Mouse (Mus musculus): ENCODE results near the gene Itpr2.

The Itpr2 gene

DNA sequence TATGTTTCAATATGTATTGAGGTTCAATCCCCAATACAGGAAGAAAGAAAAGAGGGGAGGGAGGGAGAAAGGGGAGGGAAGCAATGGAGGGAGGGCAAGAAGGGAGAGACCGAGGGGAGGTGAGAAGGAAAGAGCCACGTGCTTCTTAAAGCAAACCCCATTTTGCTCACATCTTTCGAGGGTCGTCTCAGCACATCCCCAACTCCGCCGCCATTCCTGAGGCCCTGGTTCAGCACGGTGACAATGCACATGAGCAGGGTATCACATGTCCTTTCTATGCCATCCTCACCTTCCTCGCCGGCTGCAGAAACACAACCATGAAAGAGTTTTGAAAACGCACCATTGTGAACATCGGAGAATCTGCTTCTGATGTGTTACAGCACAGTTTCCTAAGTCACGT lies 343.3 kb downstream of the Itpr2 start:
- DNase-seq (ENCODE audit: low read depth, low spot score), result no peak

DNA sequence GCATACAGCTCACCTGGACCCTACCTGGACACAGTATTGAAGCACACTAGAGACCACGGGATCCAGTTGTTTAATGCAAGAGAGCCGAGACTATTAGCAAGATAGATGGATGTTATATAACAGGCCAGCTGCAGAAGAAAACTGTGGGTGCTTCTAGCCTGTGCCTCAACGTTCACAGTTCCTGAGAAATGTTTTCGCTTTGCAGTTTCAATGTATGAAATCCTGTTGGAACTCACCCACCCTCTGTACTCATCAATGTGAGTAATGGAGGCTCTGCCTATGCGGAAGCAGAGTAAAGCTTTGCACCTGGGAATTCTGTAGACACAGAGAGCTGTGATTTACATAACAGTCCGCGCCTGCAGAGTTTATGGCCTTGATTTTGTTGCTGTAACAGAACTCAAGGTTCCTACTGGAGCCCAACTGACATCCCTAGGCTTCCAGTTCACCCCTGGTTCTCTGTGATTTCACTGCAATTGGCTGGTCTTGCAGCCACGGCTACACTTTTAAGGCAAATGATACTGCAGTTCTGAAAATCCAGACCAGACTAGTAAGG lies 344.0 kb downstream of the Itpr2 start:
- no peak for DNase-seq (ENCODE audit: low read depth, low spot score)

DNA sequence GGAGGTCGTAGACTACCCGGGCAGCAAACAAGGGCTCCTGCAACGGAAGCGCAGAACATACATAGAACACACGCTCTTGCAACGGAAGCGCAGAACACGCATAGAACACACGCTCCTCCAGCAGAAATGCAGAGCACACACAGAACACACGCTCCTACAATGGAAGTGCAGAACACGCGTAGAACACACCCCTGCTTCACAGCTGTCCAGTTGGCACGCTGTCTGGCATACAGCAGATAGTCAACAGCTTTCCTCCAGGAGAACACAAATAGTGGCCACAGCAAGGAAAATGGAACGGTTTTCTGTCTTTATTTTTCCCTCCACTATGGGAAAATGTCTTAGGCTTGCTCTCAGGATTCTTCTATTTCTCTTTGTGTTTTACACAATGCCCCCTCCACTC lies 344.9 kb downstream of the Itpr2 start:
- DNase-seq (ENCODE audit: low read depth, low spot score), result no peak

DNA sequence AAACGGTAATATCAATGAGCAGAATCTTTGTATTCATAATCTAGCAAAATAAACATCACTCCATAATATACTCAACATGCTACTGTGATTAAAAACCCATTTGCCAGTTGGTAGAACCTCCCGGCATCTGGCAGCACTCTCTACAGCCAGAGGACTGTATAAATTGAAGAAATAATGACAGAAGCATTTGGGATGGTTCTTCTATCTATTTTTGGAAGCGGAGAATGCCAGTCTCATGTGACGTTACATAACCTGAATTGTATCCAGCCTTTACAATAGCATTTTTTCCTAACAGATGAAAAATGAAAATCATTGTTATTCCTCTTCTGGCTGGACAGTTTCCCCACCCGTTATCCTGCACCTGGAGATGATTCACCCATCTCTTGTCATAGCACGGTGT lies 345.5 kb downstream of the Itpr2 start:
- DNase-seq (ENCODE audit: low read depth, low spot score), result no peak

DNA sequence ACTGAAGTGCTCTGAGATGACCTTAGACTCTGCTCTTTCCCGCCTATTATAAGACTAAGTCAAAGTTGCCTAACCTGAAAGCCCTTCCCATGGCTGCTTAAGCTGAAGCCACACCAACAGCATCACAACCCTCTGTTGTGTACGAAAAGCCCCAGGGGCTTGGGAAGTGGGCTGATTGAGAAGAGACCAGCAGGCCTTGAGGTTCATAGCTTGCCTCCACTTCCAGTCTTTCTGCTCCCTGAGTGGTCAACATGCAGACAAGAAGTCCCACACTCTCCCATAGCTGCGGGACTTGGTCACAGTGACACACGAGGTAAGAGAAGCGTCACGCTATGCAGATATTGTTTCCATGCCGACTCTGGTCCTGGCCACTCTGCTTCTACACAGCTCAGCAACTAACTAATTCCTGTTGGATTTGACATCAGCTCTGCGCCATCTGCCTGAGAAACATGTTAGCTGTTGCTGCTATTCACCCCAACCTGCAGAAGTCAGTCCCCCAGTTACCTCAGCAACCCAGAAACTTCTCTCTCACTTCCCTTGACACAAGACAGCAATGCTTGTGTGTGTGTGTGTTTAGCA lies 346.8 kb downstream of the Itpr2 start:
- DNase-seq (ENCODE audit: low read depth, low spot score), result no peak

DNA sequence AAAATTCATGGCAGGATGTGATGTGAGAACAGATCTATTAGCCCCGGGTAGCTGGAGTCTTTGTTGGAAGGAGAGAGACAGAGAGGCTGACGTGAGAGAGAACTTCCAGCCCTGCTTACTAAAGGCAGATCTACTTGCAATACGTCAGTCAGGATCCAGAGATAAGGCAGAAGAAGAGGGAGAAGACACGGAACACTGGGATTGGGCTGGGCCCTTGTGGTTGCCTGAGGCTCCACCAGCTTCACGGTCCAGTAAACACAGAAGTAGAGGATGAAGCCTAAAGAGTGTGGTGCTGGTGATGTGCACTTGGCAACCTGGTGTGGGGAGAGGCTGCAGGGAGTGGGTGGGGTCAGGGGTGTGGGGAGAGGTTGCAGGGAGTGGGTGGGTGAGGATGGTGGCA lies 349.2 kb downstream of the Itpr2 start:
- DNase-seq (ENCODE audit: low read depth, low spot score), result no peak

DNA sequence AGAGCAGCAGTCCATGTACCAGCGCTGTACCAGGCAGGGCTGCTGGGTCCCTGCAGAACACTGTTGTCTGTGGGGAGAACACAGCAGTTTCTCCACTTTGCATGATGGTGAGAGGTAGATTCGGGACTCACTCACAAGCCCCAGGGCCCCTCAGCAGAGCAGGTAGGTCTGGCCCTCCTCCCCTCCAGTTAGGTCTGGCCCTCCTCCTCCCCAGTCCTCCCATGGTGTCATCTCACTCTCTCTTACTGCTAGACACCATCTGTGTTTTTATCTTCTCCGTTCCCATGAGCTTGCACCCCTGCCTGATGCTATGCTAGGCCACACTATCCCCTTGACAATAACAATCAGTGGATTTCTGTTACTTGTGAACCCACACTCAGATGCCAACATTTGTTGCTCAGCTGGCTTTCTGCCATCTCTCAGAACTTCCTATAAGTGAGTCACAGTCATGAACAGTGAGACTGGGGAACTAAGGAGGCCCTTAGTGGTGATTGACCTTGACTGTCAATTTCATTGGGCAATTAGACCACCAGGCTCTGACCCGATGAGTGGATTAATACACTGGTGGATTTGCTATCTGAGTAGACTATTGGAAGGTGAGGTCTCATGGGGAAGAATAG lies 360.9 kb downstream of the Itpr2 start:
- no peak for DNase-seq (ENCODE audit: low read depth, low spot score)

DNA sequence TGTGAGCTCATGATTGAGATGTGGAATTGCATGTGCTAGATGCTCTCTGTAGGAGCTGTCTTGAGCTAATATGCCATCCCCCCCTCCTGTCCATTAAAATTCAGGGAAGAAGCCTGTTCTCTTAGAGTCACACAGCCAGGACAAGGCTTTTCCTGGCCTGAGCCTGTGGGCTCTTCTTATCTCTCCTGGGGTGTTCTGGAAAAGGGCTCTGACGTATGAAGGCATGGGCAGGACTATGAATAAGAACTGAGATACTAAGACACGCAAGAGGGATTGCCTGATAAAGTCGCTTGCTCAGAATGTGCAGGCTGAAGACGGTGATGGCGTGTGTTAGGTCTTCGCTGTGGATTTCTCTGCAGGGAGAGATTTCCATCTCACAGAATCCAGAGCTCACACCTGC lies 361.9 kb downstream of the Itpr2 start:
- no peak for DNase-seq (ENCODE audit: low read depth, low spot score)

DNA sequence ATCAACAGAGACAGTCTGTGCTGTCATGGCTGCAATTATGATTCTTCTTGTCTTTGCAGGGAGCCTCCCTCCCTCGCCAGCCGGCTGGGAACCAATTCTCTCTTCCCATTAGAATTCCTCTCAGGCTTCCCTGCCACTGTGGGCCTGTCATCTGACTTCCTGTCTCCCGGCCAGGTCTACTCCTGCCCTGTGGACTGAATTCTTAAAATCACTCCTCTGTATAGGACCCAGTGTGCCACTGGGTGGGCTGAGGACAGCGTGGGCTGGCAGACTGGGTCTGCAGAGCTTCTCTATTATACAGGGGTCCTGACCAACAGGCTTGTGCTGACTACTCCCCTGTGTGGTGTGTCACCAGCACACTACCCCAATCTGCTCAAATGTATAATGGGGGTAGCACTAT lies 365.4 kb downstream of the Itpr2 start:
- DNase-seq (ENCODE audit: low read depth, low spot score), result no peak

DNA sequence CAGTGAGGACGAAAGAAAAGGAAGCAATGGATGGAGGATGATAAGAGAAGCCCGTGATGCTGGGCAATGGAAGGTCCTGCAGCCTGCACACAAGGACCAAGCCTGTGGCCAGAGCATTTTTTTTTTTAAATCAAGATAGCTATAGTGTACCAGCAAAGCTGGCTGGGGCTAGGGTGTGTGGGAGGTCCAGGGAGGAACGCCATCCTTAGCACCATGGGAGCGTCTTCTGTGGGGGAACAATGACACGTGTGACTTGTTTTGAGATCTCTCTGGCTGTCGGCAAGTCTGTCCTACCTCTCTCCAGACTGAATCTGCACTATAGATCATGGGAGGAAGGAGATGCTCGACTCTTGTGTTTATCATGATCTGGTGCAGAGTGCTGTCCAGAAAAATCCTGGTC lies 365.8 kb downstream of the Itpr2 start:
- DNase-seq (ENCODE audit: low read depth, low spot score), result no peak

DNA sequence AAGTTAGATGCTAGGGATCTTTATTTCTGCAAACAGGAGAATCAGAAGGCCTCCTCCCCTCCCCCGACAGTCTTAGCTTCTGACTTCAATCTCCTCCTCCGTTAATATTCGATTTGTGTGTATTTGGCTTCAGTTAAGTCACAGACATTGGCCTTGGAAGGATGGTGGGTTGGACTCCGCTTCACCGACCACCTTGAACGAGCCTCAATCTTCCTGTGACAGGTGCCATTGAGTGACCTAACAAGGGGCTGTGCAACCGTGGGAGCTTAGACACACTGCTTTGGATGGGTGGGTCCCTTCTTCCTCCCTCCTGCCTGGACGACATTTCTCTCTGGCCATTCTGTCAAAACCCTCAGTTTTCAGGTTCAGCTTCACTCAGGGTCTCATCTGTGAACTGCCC lies 366.7 kb downstream of the Itpr2 start:
- DNase-seq (ENCODE audit: low read depth, low spot score), result no peak

DNA sequence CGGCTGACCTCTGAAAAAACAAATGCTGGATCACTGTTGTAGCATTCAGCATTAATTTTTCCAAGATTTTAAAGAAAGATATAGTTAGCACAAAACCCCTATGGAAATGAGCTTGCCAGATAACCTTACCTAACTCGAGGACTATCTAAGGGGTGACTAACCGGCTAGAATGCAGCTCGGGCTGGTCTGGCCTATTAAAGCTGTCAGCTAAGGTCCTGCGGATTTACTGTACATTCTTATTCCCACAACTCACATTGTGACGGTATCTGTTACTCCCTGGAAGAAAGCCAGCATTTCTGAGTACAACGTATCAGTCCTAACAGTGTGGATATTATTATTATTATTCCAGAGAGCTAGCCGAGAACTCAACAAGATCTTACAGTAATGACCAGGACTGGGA lies 368.1 kb downstream of the Itpr2 start:
- DNase-seq (ENCODE audit: low read depth, low spot score), result no peak

DNA sequence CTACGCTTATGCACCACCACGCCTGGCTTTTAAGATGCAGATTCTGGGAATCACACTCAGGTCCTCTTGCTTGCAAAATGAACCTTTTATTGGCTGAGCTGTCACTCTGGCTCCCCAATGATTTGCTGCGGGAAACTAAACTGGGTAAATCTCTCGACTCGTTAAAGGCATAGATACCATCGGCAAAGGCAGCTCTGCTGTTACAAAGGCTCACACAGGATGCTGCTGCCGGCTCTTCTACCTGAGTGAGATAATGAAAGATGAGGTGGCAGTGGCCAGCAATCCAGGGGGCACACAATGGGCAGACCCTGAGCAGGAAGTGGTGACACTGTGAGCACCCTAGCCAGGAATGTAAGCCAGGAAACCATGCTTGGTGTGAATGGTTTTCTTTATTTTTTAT lies 373.0 kb downstream of the Itpr2 start:
- DNase-seq (ENCODE audit: low read depth, low spot score), result no peak

DNA sequence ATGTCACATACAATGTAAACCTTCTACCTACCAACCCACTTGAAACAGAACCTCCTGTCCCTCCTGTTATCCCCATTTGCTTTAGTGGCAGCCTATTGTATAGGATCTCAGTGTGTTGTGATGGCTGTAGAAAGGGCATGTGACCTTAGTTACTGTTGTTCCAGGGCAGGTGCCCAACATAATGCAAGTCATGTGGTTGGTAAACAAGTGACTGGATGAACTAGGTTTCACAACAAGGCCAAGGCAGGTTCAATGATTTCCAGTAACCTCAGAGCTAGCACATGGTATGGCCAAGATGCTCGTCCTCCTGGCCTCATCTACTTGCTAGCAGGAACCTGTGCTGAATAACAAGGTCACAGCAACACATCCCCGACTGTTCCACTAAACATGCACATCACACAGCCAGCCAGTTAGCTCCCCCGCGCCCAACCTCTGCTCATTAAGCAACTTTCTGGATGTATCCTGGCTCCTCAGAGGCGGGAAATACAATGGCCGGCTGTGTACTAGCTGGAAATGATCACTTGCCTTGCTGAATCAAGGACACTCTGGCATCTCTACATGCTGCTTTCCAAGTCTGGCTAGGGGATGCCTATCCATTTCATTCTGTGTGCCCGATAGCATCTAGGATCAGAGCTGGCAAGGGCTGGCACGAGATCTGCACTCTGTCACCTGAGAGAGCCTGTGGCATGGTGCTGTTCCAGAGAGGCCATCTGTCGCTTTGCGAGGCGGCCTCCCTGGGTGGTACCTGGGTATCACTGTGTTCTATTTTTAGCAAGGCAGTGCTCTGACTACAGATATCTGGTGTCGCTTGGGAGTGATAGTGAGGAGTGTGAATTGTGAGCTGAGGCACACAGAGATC lies 375.0 kb downstream of the Itpr2 start:
- no peak for DNase-seq (ENCODE audit: low read depth, low spot score)

DNA sequence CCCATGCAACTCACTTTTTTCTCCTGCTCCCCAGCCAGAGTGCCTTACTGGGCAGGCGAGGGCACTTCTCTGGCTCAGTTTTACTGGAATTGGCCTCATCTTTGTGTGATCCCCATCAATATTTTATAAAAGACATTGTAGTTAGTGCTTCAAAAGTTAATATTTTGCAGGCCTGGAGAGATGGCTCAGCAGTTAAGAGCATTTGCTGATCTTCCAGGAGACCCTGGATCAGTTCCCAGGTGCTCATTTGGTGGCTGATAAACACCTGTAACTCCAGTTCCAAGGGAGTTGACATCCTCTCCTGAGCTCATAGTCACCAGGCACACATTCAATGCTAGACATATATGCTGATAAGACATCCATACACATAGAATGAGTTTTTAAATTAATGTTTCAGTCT lies 376.4 kb downstream of the Itpr2 start:
- no peak for DNase-seq (ENCODE audit: low read depth, low spot score)

DNA sequence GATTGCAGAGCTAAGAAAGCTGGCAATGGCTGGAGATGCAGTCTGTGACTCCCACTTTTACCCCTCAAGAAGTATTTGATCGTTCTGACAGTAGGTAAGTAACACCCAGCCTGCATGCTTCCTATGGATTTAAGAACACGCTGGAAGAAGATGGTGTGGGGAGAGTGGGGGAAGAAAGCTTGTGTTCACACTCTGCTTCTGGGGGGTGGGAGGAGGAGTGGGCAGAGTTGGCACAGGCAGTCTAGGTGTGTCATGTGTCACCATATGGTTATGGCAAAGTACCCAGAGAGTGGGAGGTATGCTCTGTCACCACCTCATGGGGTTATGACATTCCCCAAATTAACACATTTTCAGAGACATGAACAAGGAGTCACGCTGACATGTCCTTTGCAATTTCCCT lies 377.5 kb downstream of the Itpr2 start:
- no peak for DNase-seq (ENCODE audit: low read depth, low spot score)

DNA sequence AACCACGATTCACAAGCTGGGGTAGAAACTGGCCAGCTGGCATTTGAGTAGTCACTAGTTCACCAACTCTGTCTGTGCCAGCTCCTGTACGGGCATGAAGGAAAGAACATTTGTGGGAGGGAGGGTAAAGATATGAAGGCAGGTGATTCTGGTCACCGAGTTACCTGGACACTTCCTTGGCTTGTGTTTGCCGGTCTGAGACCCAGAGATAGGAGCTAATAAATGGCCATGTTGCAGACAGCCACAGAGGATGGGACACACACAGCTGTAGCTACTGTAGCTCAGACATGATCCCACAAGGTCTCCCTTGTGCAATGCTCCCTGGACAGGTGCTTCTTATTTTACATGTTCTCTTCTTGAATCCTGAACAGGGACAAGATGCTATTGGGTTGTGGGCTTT lies 378.4 kb downstream of the Itpr2 start:
- no peak for DNase-seq (ENCODE audit: low read depth, low spot score)

DNA sequence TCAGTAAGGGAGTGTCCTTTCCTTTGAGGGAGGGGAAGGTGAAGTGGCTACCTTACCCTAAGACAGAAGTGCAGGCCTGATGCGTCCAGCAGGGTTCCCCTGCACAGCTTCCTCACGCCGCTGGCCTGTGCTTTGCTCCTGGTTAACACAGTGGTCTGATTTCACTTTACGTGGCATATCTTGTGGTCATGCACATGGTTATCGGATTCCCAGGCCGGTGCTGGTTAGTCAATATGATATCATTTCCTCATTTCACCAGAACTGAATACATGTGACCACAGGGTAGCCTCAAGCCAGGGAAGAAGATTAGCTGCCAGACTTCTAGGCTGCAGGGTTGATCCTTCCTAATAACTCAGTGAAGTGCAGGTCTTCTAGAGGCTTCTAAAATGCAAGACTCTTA lies 381.9 kb downstream of the Itpr2 start:
- DNase-seq (ENCODE audit: low read depth, low spot score), result no peak

DNA sequence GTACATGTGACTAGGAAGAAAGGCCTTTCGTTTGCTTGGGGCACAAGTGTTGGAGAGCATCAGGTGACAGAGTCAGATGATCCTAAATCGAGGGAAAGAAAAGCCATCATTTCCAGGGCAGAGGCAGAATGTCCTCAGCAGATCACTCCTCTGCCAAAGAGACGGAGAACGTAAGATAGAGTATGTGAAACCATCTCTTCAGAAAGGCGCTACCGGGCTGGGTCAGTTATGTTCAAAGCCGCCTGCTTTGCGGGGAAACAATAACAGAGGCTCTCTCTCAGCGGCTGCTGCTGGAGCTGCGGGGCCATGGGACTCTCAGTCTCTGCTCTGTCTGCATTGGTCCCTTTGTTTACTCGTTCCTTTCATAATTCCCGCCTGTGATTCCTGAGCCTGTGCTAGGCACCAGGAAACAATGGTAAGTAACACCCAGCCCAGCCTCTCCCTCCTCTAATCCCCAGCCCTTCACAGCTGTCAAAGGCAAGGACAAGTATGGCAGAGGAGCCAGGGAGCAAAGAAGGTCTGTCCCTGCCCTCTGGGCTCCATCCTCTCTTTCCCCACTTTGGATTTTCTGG lies 387.2 kb downstream of the Itpr2 start:
- DNase-seq (ENCODE audit: low read depth, low spot score), result no peak

DNA sequence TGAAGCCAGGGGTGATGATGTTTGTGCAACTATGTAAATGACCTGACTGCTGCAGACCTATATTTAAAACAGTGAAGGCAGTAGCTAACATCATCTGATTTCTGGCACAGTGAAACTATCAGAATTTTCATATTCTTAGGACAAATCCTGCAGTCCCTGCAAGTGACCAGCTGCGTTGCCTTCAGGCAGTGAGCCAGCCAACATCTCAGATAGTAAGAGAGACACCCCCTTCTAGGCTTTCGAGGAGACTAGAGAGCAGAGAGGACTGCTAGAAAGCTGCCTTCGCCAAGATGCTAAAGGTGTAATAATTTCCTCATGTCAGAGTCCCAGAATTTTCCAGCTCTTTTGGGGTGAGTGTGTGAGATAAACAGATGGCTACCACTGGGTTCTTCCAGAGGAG lies 388.0 kb downstream of the Itpr2 start:
- DNase-seq (ENCODE audit: low read depth, low spot score), result no peak

DNA sequence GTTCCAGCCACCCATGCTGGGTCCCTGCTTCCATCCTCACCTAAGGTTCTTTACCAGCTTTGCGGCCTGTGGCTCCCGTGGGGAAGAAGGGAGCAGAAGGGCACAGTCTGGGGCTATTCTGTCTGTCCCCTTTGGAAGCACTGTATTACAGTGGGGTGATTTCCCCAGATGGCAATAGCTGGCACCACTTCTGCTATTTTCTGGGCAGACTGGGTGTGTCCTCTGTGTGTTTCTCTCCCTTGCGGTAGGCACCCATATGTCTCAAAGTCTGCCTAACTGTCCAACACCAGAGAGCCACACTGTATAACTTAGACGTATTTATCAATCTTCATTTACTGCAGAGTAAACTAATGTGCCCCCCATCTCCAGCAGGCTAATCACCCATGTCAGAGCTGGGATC lies 388.9 kb downstream of the Itpr2 start:
- DNase-seq (ENCODE audit: low read depth, low spot score), result no peak

DNA sequence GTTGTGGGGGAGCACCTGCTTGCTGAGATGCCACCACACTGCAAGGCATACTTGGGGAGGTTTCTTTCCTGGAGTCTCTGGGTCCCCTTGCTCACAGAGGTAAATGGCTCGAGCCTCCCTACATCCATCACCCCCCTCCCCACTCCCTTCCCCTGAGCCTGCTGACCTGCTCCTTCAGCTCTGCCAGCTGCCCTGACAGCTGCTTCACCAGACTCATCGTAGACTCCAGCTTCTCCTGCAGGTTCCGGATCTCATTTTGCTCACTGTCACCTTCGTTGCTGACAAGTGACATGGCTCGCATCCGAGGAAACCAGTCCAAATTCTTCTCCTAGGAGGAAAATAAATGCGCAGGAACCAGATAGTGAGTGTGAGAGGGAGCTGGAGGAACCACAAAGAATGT lies 389.8 kb downstream of the Itpr2 start:
- no peak for DNase-seq (ENCODE audit: low read depth, low spot score)

DNA sequence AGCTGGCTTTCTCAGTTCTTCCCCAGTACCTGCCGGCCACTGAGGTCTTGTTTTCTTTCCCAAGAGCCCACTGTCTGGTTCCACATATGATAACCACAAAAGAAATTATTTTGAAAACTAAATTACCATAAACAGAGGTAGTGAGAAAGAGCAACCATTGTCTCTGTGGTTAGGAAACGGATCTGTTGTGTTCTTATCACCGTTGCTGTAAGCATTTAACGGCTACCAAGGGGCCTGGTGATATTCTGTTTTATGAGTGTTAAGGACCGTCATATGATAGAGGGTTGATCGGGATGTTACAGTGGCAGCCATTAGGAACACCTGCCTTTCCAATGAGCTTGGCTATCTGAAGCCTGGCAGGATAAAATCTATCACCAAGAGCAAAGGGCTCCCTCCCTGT lies 390.2 kb downstream of the Itpr2 start:
- DNase-seq (ENCODE audit: low read depth, low spot score), result no peak

Data from embryo, embryonic 11.5 days (tissue).